Mouse (Mus musculus): ENCODE data around the gene Selenbp1.

Gene Selenbp1

GRCm38 (mm10) chr3:94974528-94975422, 41.9 kb downstream of the Selenbp1 start, which contains the start of gene Pi4kb:
Gene Pi4kb, plus strand, starts transcription at chr3:94974731.
- in situ Hi-C loops (cut with MboI, MseI): no loop called here

GRCm38 (mm10) chr3:94984312-94984711, 51.5 kb downstream of the Selenbp1 start:
- in situ Hi-C loops (cut with MboI, MseI): no loop called here

GRCm38 (mm10) chr3:94985513-94985912, 52.7 kb downstream of the Selenbp1 start:
- in situ Hi-C loops (cut with MboI, MseI): no loop called here

GRCm38 (mm10) chr3:94987578-94987977, 54.7 kb downstream of the Selenbp1 start:
- in situ Hi-C loops (cut with MboI, MseI): no loop called here

- in situ Hi-C loops (cut with MboI, MseI): no loop called here
Observed at GRCm38 (mm10) chr3:94989159-94989761, 56.4 kb downstream of the Selenbp1 start.
